In the genomic region with DNA sequence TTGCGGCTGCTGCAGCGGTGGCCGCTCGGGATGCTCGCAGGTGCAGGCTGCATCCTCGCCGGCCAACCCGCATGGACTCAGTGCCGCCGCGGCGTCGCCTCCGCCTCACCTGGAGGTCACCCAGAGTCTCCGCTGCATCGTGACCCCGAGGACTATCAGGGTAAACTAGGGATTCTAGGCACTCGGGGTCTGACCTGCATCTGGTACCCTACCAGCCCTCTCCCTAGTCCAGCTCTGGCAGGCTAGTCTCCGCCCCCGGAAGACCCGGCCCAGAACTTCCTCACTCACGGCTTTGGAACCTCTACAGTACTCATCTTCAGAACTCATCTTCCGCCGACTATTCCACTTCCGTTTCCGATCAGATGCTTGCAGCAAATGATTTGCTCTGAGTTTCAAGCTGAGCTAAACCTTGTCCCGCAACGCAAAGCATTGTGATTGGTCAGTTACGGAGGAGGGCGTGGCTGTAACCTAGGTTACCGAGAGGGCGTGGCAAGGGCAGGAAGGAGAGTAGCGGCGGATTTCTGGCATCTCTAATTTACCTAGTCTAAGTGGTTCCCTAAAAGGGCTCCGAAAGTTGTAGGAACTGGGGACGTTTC, we compare ENCODE assay signal across 8 mouse cellular contexts. TPM values are rescaled to one million over a fixed set of nuclear protein-coding genes. Genes with fewer than 3 reads are reported as not detected.
DNase-seq lines count a peak whose midpoint lies in the region; ATAC-seq and TF ChIP-seq lines count a peak whose summit lies in the region.

A gene (minus strand): TSS at position 325 of the 596 bp plus-strand sequence.

- H3K27ac ChIP-seq in bone marrow, adult 2 months (ENCODE audit: control insufficient read depth, insufficient read depth, low read depth, low read length, poor library complexity), result no peak within 1 kb of the TSS; the same call in 1 of the 2 replicates
- H3K27ac ChIP-seq in embryonic facial prominence, embryonic 15.5 days (replicated peaks), result peak within 1 kb of the TSS; percentile 63; the same call in 1 of the 2 replicates
- H3K27ac ChIP-seq in limb, embryonic 14.5 days (replicated peaks; ENCODE audit: low read depth, low read length), result no peak within 1 kb of the TSS
- H3K27ac ChIP-seq in midbrain, postnatal 0 days (ENCODE audit: low read depth, low read length), result peak within 1 kb of the TSS; percentile 69

- ATAC-seq in embryonic facial prominence, embryonic 15.5 days (ENCODE audit: insufficient number of reproducible peaks, low FRiP score, low TSS enrichment, low read depth), result peak; percentile 97
- ATAC-seq in limb, embryonic 14.5 days (ENCODE audit: low FRiP score, low read depth), result peak; percentile 97
- ATAC-seq in midbrain, postnatal 0 days (ENCODE audit: low FRiP score), result peak; percentile 98

- peak; percentile 99 for DNase-seq in 3T3-L1 (ENCODE audit: low read depth, low spot score)
- peak; percentile 99 for DNase-seq in heart, adult 8-10 months (ENCODE audit: low spot score)
- peak; percentile 99 for DNase-seq in kidney, adult 9 months
- peak; percentile 96 for DNase-seq in limb, embryonic 14.5 days (ENCODE audit: low spot score)
- peak; percentile 97 for DNase-seq in midbrain, postnatal 0 days (ENCODE audit: low spot score)
- peak; percentile 96 for DNase-seq in spleen, postnatal 14 days (ENCODE audit: low spot score in 2 of 2)

- H3K4me2 ChIP-seq in embryonic facial prominence, embryonic 15.5 days (replicated peaks), result peak within 1 kb of the TSS; percentile 68
- H3K4me2 ChIP-seq in limb, embryonic 14.5 days (replicated peaks; ENCODE audit: low read depth, low read length, severe bottlenecking), result peak within 1 kb of the TSS; percentile 58
- peak within 1 kb of the TSS; percentile 68 for H3K4me2 ChIP-seq in midbrain, postnatal 0 days (ENCODE audit: low read depth, low read length, poor library complexity, severe bottlenecking)

- peak within 1 kb of the TSS; percentile 59 for H3K9ac ChIP-seq in embryonic facial prominence, embryonic 15.5 days
- peak within 1 kb of the TSS; percentile 50 for H3K9ac ChIP-seq in limb, embryonic 14.5 days (ENCODE audit: low read depth, low read length, severe bottlenecking)
- H3K9ac ChIP-seq in midbrain, postnatal 0 days (replicated peaks; ENCODE audit: low read length, poor library complexity, severe bottlenecking), result peak within 1 kb of the TSS; percentile 69

- TF ChIP-seq CTCF in bone marrow, adult 2 months (IDR thresholded peaks at IDR 0.05; ENCODE audit: control insufficient read depth, insufficient read depth, low read length), result no peak
- no peak for TF ChIP-seq CTCF in midbrain, postnatal 0 days (IDR thresholded peaks at IDR 0.05)

- peak; percentile 51; the same call in 1 of the 2 replicates for TF ChIP-seq POLR2A in bone marrow, adult 2 months (IDR thresholded peaks at IDR 0.05; ENCODE audit: borderline replicate concordance, control insufficient read depth, low read depth, low read length)
- TF ChIP-seq POLR2A in limb, embryonic 14.5 days (IDR thresholded peaks at IDR 0.05; ENCODE audit: borderline replicate concordance, extremely low read depth, insufficient read depth, insufficient read length), result 0 out of 2 replicates have a peak, but pooled peaks have one; percentile 11

- H3K4me3 ChIP-seq in bone marrow, adult 2 months (replicated peaks; ENCODE audit: control insufficient read depth, low read depth, low read length), result peak within 1 kb of the TSS; percentile 95
- H3K4me3 ChIP-seq in embryonic facial prominence, embryonic 15.5 days (replicated peaks), result peak within 1 kb of the TSS; percentile 86
- peak within 1 kb of the TSS; percentile 68 for H3K4me3 ChIP-seq in limb, embryonic 14.5 days (replicated peaks; ENCODE audit: low read length)
- H3K4me3 ChIP-seq in midbrain, postnatal 0 days (ENCODE audit: low read depth, low read length), result peak within 1 kb of the TSS; percentile 80

- H3K36me3 ChIP-seq in embryonic facial prominence, embryonic 15.5 days, result peaks cover 3% of the 10 kb centered on the region
- H3K36me3 ChIP-seq in limb, embryonic 14.5 days (ENCODE audit: control insufficient read depth, insufficient read depth, low read length), result peaks cover 9% of the 10 kb centered on the region
- no peaks in the 10 kb centered on the region; the same call in 1 of the 2 replicates for H3K36me3 ChIP-seq in midbrain, postnatal 0 days (ENCODE audit: insufficient read depth, low read length)

- no peaks in the 10 kb centered on the region for H3K9me3 ChIP-seq in embryonic facial prominence, embryonic 15.5 days (replicated peaks)
- no peaks in the 10 kb centered on the region for H3K9me3 ChIP-seq in limb, embryonic 14.5 days (ENCODE audit: control insufficient read depth, low read length)
- no peaks in the 10 kb centered on the region for H3K9me3 ChIP-seq in midbrain, postnatal 0 days (ENCODE audit: low read length)

- H3K4me1 ChIP-seq in bone marrow, adult 2 months (ENCODE audit: control insufficient read depth, insufficient read depth, low read length), result peaks cover 1% of the 10 kb centered on the region
- peaks cover 12% of the 10 kb centered on the region; the same call in 1 of the 2 replicates for H3K4me1 ChIP-seq in embryonic facial prominence, embryonic 15.5 days
- H3K4me1 ChIP-seq in limb, embryonic 14.5 days (ENCODE audit: control insufficient read depth, insufficient read depth, low read length), result peaks cover 8% of the 10 kb centered on the region
- no peaks in the 10 kb centered on the region for H3K4me1 ChIP-seq in midbrain, postnatal 0 days (ENCODE audit: insufficient read depth, low read length)

- WGBS in bone marrow, adult 2 months, result under 1% methylated on average over 36 of the region's 36 CpGs
- WGBS in embryonic facial prominence, embryonic 15.5 days, result 1% methylated on average over 36 of the region's 36 CpGs
- under 1% methylated on average over 36 of the region's 36 CpGs for WGBS in limb, embryonic 14.5 days
- WGBS in midbrain, postnatal 0 days, result under 1% methylated on average over 36 of the region's 36 CpGs

- H3K27me3 ChIP-seq in embryonic facial prominence, embryonic 15.5 days, result no peaks in the 10 kb centered on the region
- H3K27me3 ChIP-seq in limb, embryonic 14.5 days (ENCODE audit: control insufficient read depth, insufficient read depth, low read length), result no peaks in the 10 kb centered on the region
- H3K27me3 ChIP-seq in midbrain, postnatal 0 days (ENCODE audit: insufficient read depth, low read length), result no peaks in the 10 kb centered on the region

RNA-seq across cellular contexts. Expression of the gene that starts here (rescaled TPM):
- polyA plus RNA-seq in bone marrow, adult 2 months (2011; ENCODE audit: insufficient read depth, insufficient read length, low replicate concordance, missing spikeins), result 3.0 and 10.7 TPM in 2 replicates
- 31.4 and 34.4 TPM in 2 replicates for polyA plus RNA-seq in embryonic facial prominence, embryonic 15.5 days (2015; fragmentation: Nextera tagmentation; extraction: Ambion mirVana)
- total RNA-seq in heart, adult 8-10 months (2022), result 10 to 100 TPM; 10.6 to 12.5 (median 11.7) TPM
- 26.5 and 27.6 TPM in 2 replicates for polyA plus RNA-seq in limb, embryonic 14.5 days (2012; rRNA removed)
- polyA plus RNA-seq in limb, embryonic 14.5 days (2014; fragmentation: Nextera tagmentation; extraction: Ambion mirVana), result 32.4 and 37.2 TPM in 2 replicates
- total RNA-seq in midbrain, postnatal 0 days (2014; rRNA removed), result 61.9 and 75.0 TPM in 2 replicates
- 64.0 and 65.1 TPM in 2 replicates for polyA plus RNA-seq in midbrain, postnatal 0 days (2015; fragmentation: Nextera tagmentation; extraction: Ambion mirVana)

Comparison
In these comparisons a context has a peak if more than half of its experiments do, and no peak if none do; other contexts are left out.
1. H3K27ac ChIP-seq: peak in embryonic facial prominence, embryonic 15.5 days (single experiment) and midbrain, postnatal 0 days (single experiment); none in bone marrow, adult 2 months (single experiment) and limb, embryonic 14.5 days (single experiment).
2. Peak in every context shown above with its lines, with median percentiles within 50 percentile points of each other: DNase-seq, H3K4me3 ChIP-seq, ATAC-seq, H3K4me2 ChIP-seq and H3K9ac ChIP-seq.